ENCODE assay signal across 10 mouse cellular contexts in the genomic region with DNA sequence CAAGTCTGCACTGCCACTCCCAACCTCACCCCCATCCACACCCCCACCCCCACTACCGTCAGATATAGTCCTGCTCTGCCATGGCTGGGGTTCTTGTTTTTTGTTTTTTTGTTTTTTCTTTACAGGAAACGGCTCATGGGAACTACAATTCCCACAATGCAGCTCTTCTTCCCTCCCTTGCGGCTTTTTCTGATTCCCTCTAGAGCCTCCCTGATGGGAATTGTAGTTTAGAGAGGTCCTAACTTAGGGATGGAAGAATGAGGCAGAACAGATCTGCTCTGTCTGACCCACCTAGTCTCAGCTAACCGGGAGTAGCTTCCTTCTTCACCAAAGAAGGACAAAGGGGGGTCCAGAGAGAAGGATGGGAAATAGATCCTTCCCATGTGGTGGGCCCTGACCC.
DNase-seq lines count a peak whose midpoint lies in the region; ATAC-seq and TF ChIP-seq lines count a peak whose summit lies in the region.
"Had no signal": no experiment of that assay in that cellular context is flagged by ENCODE, and none has a peak within 500 bp of the region (broad histone marks: within the 10 kb centered on the region; RNA-seq: fewer than 3 reads in every experiment).

No protein-coding gene starts in this region.

- H3K9me3 ChIP-seq in heart, embryonic 10.5 days: no peaks in the 10 kb centered on the region
- no peaks in the 10 kb centered on the region for H3K9me3 ChIP-seq in hindbrain, postnatal 0 days (ENCODE audit: low read length)
- H3K9me3 ChIP-seq in neural tube, embryonic 14.5 days (ENCODE audit: control insufficient read depth, low read length): no peaks in the 10 kb centered on the region

- H3K27me3 ChIP-seq in heart, embryonic 10.5 days (ENCODE audit: insufficient read depth, poor library complexity, severe bottlenecking): peaks cover 5% of the 10 kb centered on the region; the same call in 1 of the 2 replicates
- H3K27me3 ChIP-seq in hindbrain, postnatal 0 days (ENCODE audit: insufficient read depth, low read length): no peaks in the 10 kb centered on the region
- no peaks in the 10 kb centered on the region for H3K27me3 ChIP-seq in neural tube, embryonic 14.5 days (ENCODE audit: control insufficient read depth, insufficient read depth, low read length)
- H3K27me3 ChIP-seq: Patski had no signal

- TF ChIP-seq CTCF in hindbrain, postnatal 0 days (IDR thresholded peaks at IDR 0.05; ENCODE audit: low read depth): no peak

- 19% methylated on average over 4 of the region's 4 CpGs for WGBS in heart, embryonic 10.5 days
- WGBS in hindbrain, postnatal 0 days: 21% methylated on average over 4 of the region's 4 CpGs
- WGBS in neural tube, embryonic 14.5 days: 22% methylated on average over 4 of the region's 4 CpGs

- H3K9ac ChIP-seq in hindbrain, postnatal 0 days (replicated peaks; ENCODE audit: low read length): no peak overlapping the region
- H3K9ac ChIP-seq in neural tube, embryonic 14.5 days (replicated peaks; ENCODE audit: low read depth, low read length): no peak overlapping the region

- peaks cover 5% of the 10 kb centered on the region; the same call in 1 of the 2 replicates for H3K4me1 ChIP-seq in heart, embryonic 10.5 days
- no peaks in the 10 kb centered on the region for H3K4me1 ChIP-seq in hindbrain, postnatal 0 days (ENCODE audit: insufficient read depth, low read length)
- peaks cover 9% of the 10 kb centered on the region for H3K4me1 ChIP-seq in neural tube, embryonic 14.5 days (ENCODE audit: control insufficient read depth, insufficient read depth, low read length)
- H3K4me1 ChIP-seq: megakaryocyte, embryonic 14.5 days had no signal

- peak; percentile 19 for DNase-seq in heart, adult 8-10 months (ENCODE audit: low spot score)
- no peak for DNase-seq in heart, embryonic 10.5 days (ENCODE audit: low spot score)
- DNase-seq in right cerebral cortex, postnatal 10 days (ENCODE audit: low spot score in 2 of 2): peak; percentile 65 to 77
- DNase-seq in right cerebral cortex, postnatal 14 days: no peak
- peak; percentile 86 for DNase-seq in hindbrain, postnatal 0 days (ENCODE audit: low spot score)
- no peak for DNase-seq in adrenal gland, postnatal 14 days
- no peak for DNase-seq in B cell, adult 2 months

- no peaks in the 10 kb centered on the region for H3K36me3 ChIP-seq in heart, embryonic 10.5 days
- H3K36me3 ChIP-seq in hindbrain, postnatal 0 days (ENCODE audit: insufficient read depth, low read length): no peaks in the 10 kb centered on the region
- H3K36me3 ChIP-seq in neural tube, embryonic 14.5 days (ENCODE audit: control insufficient read depth, insufficient read depth, low read length): no peaks in the 10 kb centered on the region

- ATAC-seq in hindbrain, postnatal 0 days: peak; percentile 61; the same call in 1 of the 2 replicates
- peak; percentile 22; the same call in 1 of the 2 replicates for ATAC-seq in neural tube, embryonic 14.5 days (ENCODE audit: low read depth)
- ATAC-seq: Patski had no signal

- H3K27ac ChIP-seq in heart, embryonic 10.5 days: no peak overlapping the region
- no peak overlapping the region for H3K27ac ChIP-seq in hindbrain, postnatal 0 days
- no peak overlapping the region for H3K27ac ChIP-seq in neural tube, embryonic 14.5 days (ENCODE audit: low read depth, low read length)

- H3K4me2 ChIP-seq in hindbrain, postnatal 0 days (ENCODE audit: low read depth, low read length): peak overlapping the region; percentile 27; the same call in 1 of the 2 replicates
- no peak overlapping the region for H3K4me2 ChIP-seq in neural tube, embryonic 14.5 days (ENCODE audit: low read depth, low read length)

- no peak overlapping the region for H3K4me3 ChIP-seq in heart, embryonic 10.5 days
- H3K4me3 ChIP-seq in hindbrain, postnatal 0 days (ENCODE audit: low read length): no peak overlapping the region
- no peak overlapping the region for H3K4me3 ChIP-seq in neural tube, embryonic 14.5 days (ENCODE audit: low read depth, low read length)
- H3K4me3 ChIP-seq: megakaryocyte, embryonic 14.5 days had no signal

Comparison
In these comparisons a context has a peak if more than half of its experiments do, and no peak if none do; other contexts are left out.
1. DNase-seq: peak in heart, adult 8-10 months (single experiment), right cerebral cortex, postnatal 10 days (2 of 2) and hindbrain, postnatal 0 days (single experiment); none in heart, embryonic 10.5 days (single experiment), right cerebral cortex, postnatal 14 days (single experiment), adrenal gland, postnatal 14 days (single experiment) and B cell, adult 2 months (0 of 2).